9 mouse cellular contexts compared by ENCODE assay signal in genomic region chr3:134654051-134654450, GRCm38 (mm10).
DNase-seq lines count a peak whose midpoint lies in the region; ATAC-seq and TF ChIP-seq lines count a peak whose summit lies in the region.
"Had no signal": no experiment of that assay in that cellular context is flagged by ENCODE, and none has a peak within 500 bp of the region (broad histone marks: within the 10 kb centered on the region; RNA-seq: fewer than 3 reads in every experiment).

No protein-coding gene starts in this region.

- no peak overlapping the region for H3K4me3 ChIP-seq in lung, embryonic 14.5 days (ENCODE audit: low read depth, low read length)
- H3K4me3 ChIP-seq in layer of hippocampus, adult 2 months, result no peak overlapping the region
- no peak overlapping the region for H3K4me3 ChIP-seq in thymus, adult 2 months (ENCODE audit: control insufficient read depth, insufficient read depth, low read length)
- H3K4me3 ChIP-seq: limb, embryonic 13.5 days had no signal

- H3K36me3 ChIP-seq in lung, embryonic 14.5 days (ENCODE audit: insufficient read depth), result no peaks in the 10 kb centered on the region
- H3K36me3 ChIP-seq in thymus, adult 2 months (ENCODE audit: control insufficient read depth, insufficient read depth, low read length), result no peaks in the 10 kb centered on the region
- H3K36me3 ChIP-seq: limb, embryonic 13.5 days had no signal

- H3K4me2 ChIP-seq in lung, embryonic 14.5 days, result no peak overlapping the region
- H3K4me2 ChIP-seq: limb, embryonic 13.5 days had no signal

- ATAC-seq in lung, embryonic 14.5 days (ENCODE audit: insufficient read depth), result peak; percentile 65; the same call in 1 of the 2 replicates
- ATAC-seq in megakaryocyte, adult 5-6 weeks (ENCODE audit: poor library complexity, severe bottlenecking), result no peak

- H3K27ac ChIP-seq in lung, embryonic 14.5 days (ENCODE audit: low read depth), result no peak overlapping the region
- no peak overlapping the region for H3K27ac ChIP-seq in layer of hippocampus, adult 2 months
- no peak overlapping the region for H3K27ac ChIP-seq in thymus, adult 2 months (ENCODE audit: control insufficient read depth, insufficient read depth, low read length)
- H3K27ac ChIP-seq: limb, embryonic 13.5 days had no signal

- H3K4me1 ChIP-seq in lung, embryonic 14.5 days (ENCODE audit: insufficient read depth), result no peaks in the 10 kb centered on the region
- H3K4me1 ChIP-seq in thymus, adult 2 months (replicated peaks; ENCODE audit: control insufficient read depth, insufficient read depth, low read length), result no peaks in the 10 kb centered on the region
- H3K4me1 ChIP-seq: limb, embryonic 13.5 days had no signal

- no peak overlapping the region for H3K9ac ChIP-seq in lung, embryonic 14.5 days
- H3K9ac ChIP-seq: limb, embryonic 13.5 days had no signal

- no peaks in the 10 kb centered on the region for H3K27me3 ChIP-seq in lung, embryonic 14.5 days (ENCODE audit: insufficient read depth, low read length)
- H3K27me3 ChIP-seq in thymus, adult 2 months (ENCODE audit: control insufficient read depth, insufficient read depth, low read length), result no peaks in the 10 kb centered on the region
- H3K27me3 ChIP-seq: limb, embryonic 13.5 days had no signal

- no peak for TF ChIP-seq POLR2A in thymus, adult 2 months (IDR thresholded peaks at IDR 0.05; ENCODE audit: control insufficient read depth, extremely low read depth, insufficient read depth, low read length, poor library complexity)

- peak; percentile 44 for DNase-seq in embryo, embryonic 10 days (ENCODE audit: low spot score)
- no peak for DNase-seq in embryo, embryonic 9.5 days (ENCODE audit: extremely low spot score)
- peak; percentile 65 for DNase-seq in lung, embryonic 14.5 days
- no peak for DNase-seq in lung, adult 18-20 months
- DNase-seq in layer of hippocampus, adult 2 months (ENCODE audit: low spot score in 2 of 2), result peak; percentile 47 to 57
- DNase-seq in right cerebral cortex, postnatal 14 days, result peak; percentile 5
- no peak for DNase-seq in thymus, adult 2 months

- 31% methylated on average over 4 of the region's 4 CpGs for WGBS in lung, embryonic 14.5 days
- WGBS in thymus, adult 2 months, result 41% methylated on average over 4 of the region's 4 CpGs

- H3K9me3 ChIP-seq in lung, embryonic 14.5 days (ENCODE audit: low read depth, low read length), result no peaks in the 10 kb centered on the region
- H3K9me3 ChIP-seq: limb, embryonic 13.5 days had no signal

- peak; percentile 33 for TF ChIP-seq CTCF in lung, embryonic 14.5 days (IDR thresholded peaks at IDR 0.05; ENCODE audit: low read depth)
- peak; percentile 82 for TF ChIP-seq CTCF in layer of hippocampus, adult 2 months (conservative IDR thresholded peaks at IDR 0.05)
- no peak for TF ChIP-seq CTCF in thymus, adult 2 months (IDR thresholded peaks at IDR 0.05; ENCODE audit: borderline replicate concordance, control insufficient read depth, extremely low read depth, insufficient read depth, low read length, poor library complexity)

Comparison
In these comparisons a context has a peak if more than half of its experiments do, and no peak if none do; other contexts are left out.
1. DNase-seq: peak in embryo, embryonic 10 days (single experiment), lung, embryonic 14.5 days (single experiment), layer of hippocampus, adult 2 months (2 of 2) and right cerebral cortex, postnatal 14 days (single experiment); none in embryo, embryonic 9.5 days (single experiment), lung, adult 18-20 months (0 of 2) and thymus, adult 2 months (single experiment).